Mouse (Mus musculus): ENCODE results near the gene Cxcr5. TPM values are rescaled to one million over a fixed set of nuclear protein-coding genes. Genes with fewer than 3 reads are reported as not detected.

The Cxcr5 gene
- polyA plus RNA-seq, 1 experiment from 2014 or later, result 0.06 TPM

- Histone ChIP-seq H3K9me3 (replicated peaks; ENCODE audit: control insufficient read depth, low read length) (no peaks in the 10 kb centered on the region), H3K27me3 (ENCODE audit: control insufficient read depth, insufficient read depth, low read length) (no peaks in the 10 kb centered on the region), H3K4me1 (ENCODE audit: control insufficient read depth, insufficient read depth, low read length) (0 out of 2 replicates have a peak, but pooled peaks cover 2% of the 10 kb centered on the region), H3K27ac (ENCODE audit: low read depth, low read length) (no peak overlapping the region), H3K4me2 (no peak overlapping the region), H3K4me3 (ENCODE audit: low read depth, low read length) (no peak overlapping the region), H3K9ac (ENCODE audit: low read depth, low read length) (no peak overlapping the region), H3K36me3 (ENCODE audit: control insufficient read depth, insufficient read depth, low read length) (no peaks in the 10 kb centered on the region)
- no peak for ATAC-seq (replicated peaks; ENCODE audit: insufficient number of reproducible peaks, low FRiP score, low TSS enrichment)
- 78% methylated on average over 10 of the region's 10 CpGs for WGBS (ENCODE audit: insufficient replicate concordance)
Measured at GRCm38 (mm10) chr9:44521927-44522326, 39.8 kb downstream of the Cxcr5 start.

DNA sequence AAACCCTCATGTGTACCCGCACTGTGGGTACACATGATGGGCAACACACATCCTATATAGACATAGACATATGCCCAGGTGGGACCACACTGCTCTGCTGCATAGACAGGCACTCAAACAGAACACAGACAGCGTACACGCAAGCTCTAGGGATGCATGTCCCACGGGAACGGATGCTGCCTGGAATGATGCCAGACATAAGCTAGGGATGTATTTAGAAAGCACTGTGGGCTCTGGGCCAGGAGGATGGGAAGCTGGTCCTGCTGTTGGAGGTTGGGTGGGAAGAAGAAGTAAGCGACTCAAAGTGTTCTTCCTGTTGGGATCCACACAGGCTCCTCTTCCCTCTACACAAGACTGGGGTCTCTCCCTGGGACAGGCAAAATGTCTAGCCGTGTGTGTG is 43.6 kb downstream of the Cxcr5 start:
- ATAC-seq (replicated peaks; ENCODE audit: insufficient number of reproducible peaks, low FRiP score, low TSS enrichment), result no peak
- Histone ChIP-seq H3K9ac (ENCODE audit: low read depth, low read length) (no peak overlapping the region), H3K4me3 (ENCODE audit: low read depth, low read length) (no peak overlapping the region), H3K27ac (ENCODE audit: low read depth, low read length) (no peak overlapping the region), H3K4me1 (ENCODE audit: control insufficient read depth, insufficient read depth, low read length) (0 out of 2 replicates have a peak, but pooled peaks cover 2% of the 10 kb centered on the region), H3K36me3 (ENCODE audit: control insufficient read depth, insufficient read depth, low read length) (no peaks in the 10 kb centered on the region), H3K4me2 (no peak overlapping the region), H3K9me3 (replicated peaks; ENCODE audit: control insufficient read depth, low read length) (no peaks in the 10 kb centered on the region), H3K27me3 (ENCODE audit: control insufficient read depth, insufficient read depth, low read length) (no peaks in the 10 kb centered on the region)
- WGBS (ENCODE audit: insufficient replicate concordance), result 77% methylated on average over 7 of the region's 7 CpGs

DNA sequence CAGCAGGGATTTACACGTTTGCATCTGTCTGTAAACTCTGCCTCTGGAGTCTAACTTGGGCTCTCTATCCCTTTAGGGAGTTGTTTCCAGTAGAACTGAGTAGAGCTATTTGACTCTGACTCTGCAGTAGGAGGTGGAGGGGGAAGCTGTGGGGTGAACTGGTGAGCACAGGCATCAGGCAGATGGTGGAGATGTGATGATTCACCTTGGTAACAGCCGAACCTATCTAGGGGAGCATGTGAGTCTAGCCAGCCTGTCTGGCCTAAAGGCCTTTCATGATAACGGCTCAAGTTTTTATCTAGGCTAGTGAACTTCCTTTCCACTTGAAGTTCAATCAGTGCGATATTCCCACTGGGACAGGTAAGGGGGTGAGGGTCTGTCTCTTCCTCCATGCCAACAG is 44.3 kb downstream of the Cxcr5 start:
- no peak for ATAC-seq (replicated peaks; ENCODE audit: insufficient number of reproducible peaks, low FRiP score, low TSS enrichment)
- no peaks in the 10 kb centered on the region for H3K36me3 ChIP-seq (ENCODE audit: control insufficient read depth, insufficient read depth, low read length)
- H3K4me3 ChIP-seq (ENCODE audit: low read depth, low read length), result no peak overlapping the region
- H3K27ac ChIP-seq (ENCODE audit: low read depth, low read length), result no peak overlapping the region
- no peak overlapping the region for H3K9ac ChIP-seq (ENCODE audit: low read depth, low read length)
- 47% methylated on average over 4 of the region's 4 CpGs for WGBS (ENCODE audit: insufficient replicate concordance)
- no peaks in the 10 kb centered on the region for H3K27me3 ChIP-seq (ENCODE audit: control insufficient read depth, insufficient read depth, low read length)
- H3K4me2 ChIP-seq, result no peak overlapping the region
- no peaks in the 10 kb centered on the region for H3K9me3 ChIP-seq (replicated peaks; ENCODE audit: control insufficient read depth, low read length)
- H3K4me1 ChIP-seq (ENCODE audit: control insufficient read depth, insufficient read depth, low read length), result 0 out of 2 replicates have a peak, but pooled peaks cover 2% of the 10 kb centered on the region

GRCm38 (mm10) chr9:44515891-44516290 is 45.8 kb downstream of the Cxcr5 start:
- H3K9ac ChIP-seq (ENCODE audit: low read depth, low read length), result no peak overlapping the region
- 0 out of 2 replicates have a peak, but pooled peaks cover 10% of the 10 kb centered on the region for H3K4me1 ChIP-seq (ENCODE audit: control insufficient read depth, insufficient read depth, low read length)
- H3K36me3 ChIP-seq (ENCODE audit: control insufficient read depth, insufficient read depth, low read length), result no peaks in the 10 kb centered on the region
- no peaks in the 10 kb centered on the region for H3K9me3 ChIP-seq (replicated peaks; ENCODE audit: control insufficient read depth, low read length)
- H3K27me3 ChIP-seq (ENCODE audit: control insufficient read depth, insufficient read depth, low read length), result no peaks in the 10 kb centered on the region
- 83% methylated on average over 5 of the region's 5 CpGs for WGBS (ENCODE audit: insufficient replicate concordance)
- H3K4me2 ChIP-seq, result no peak overlapping the region
- no peak for ATAC-seq (replicated peaks; ENCODE audit: insufficient number of reproducible peaks, low FRiP score, low TSS enrichment)
- no peak overlapping the region for H3K27ac ChIP-seq (ENCODE audit: low read depth, low read length)
- H3K4me3 ChIP-seq (ENCODE audit: low read depth, low read length), result no peak overlapping the region

- ATAC-seq (replicated peaks; ENCODE audit: insufficient number of reproducible peaks, low FRiP score, low TSS enrichment), result peak; percentile 33; the same call in 1 of the 2 replicates
- Histone ChIP-seq H3K4me2 (no peak overlapping the region), H3K9ac (ENCODE audit: low read depth, low read length) (no peak overlapping the region), H3K27ac (ENCODE audit: low read depth, low read length) (no peak overlapping the region), H3K4me3 (ENCODE audit: low read depth, low read length) (no peak overlapping the region), H3K36me3 (ENCODE audit: control insufficient read depth, insufficient read depth, low read length) (no peaks in the 10 kb centered on the region), H3K27me3 (ENCODE audit: control insufficient read depth, insufficient read depth, low read length) (no peaks in the 10 kb centered on the region), H3K4me1 (ENCODE audit: control insufficient read depth, insufficient read depth, low read length) (peaks cover 15% of the 10 kb centered on the region), H3K9me3 (replicated peaks; ENCODE audit: control insufficient read depth, low read length) (no peaks in the 10 kb centered on the region)
- 51% methylated on average over 12 of the region's 12 CpGs for WGBS (ENCODE audit: insufficient replicate concordance)
Measured at GRCm38 (mm10) chr9:44515131-44515751, 46.4 kb downstream of the Cxcr5 start.

- ATAC-seq (replicated peaks; ENCODE audit: insufficient number of reproducible peaks, low FRiP score, low TSS enrichment), result no peak
- WGBS (ENCODE audit: insufficient replicate concordance), result 75% methylated on average over 5 of the region's 5 CpGs
- no peaks in the 10 kb centered on the region for H3K9me3 ChIP-seq (replicated peaks; ENCODE audit: control insufficient read depth, low read length)
- H3K4me2 ChIP-seq, result no peak overlapping the region
- no peak overlapping the region for H3K9ac ChIP-seq (ENCODE audit: low read depth, low read length)
- no peaks in the 10 kb centered on the region for H3K27me3 ChIP-seq (ENCODE audit: control insufficient read depth, insufficient read depth, low read length)
- peaks cover 26% of the 10 kb centered on the region for H3K4me1 ChIP-seq (ENCODE audit: control insufficient read depth, insufficient read depth, low read length)
- H3K27ac ChIP-seq (ENCODE audit: low read depth, low read length), result no peak overlapping the region
- H3K36me3 ChIP-seq (ENCODE audit: control insufficient read depth, insufficient read depth, low read length), result no peaks in the 10 kb centered on the region; the same call in 1 of the 2 replicates
- no peak overlapping the region for H3K4me3 ChIP-seq (ENCODE audit: low read depth, low read length)
Measured at GRCm38 (mm10) chr9:44514147-44514546, 47.5 kb downstream of the Cxcr5 start.

GRCm38 (mm10) chr9:44513610-44514009 is 48.1 kb downstream of the Cxcr5 start:
- Histone ChIP-seq H3K9ac (ENCODE audit: low read depth, low read length) (no peak overlapping the region), H3K9me3 (replicated peaks; ENCODE audit: control insufficient read depth, low read length) (no peaks in the 10 kb centered on the region), H3K36me3 (ENCODE audit: control insufficient read depth, insufficient read depth, low read length) (peaks cover 1% of the 10 kb centered on the region; the same call in 1 of the 2 replicates), H3K4me2 (no peak overlapping the region), H3K4me1 (ENCODE audit: control insufficient read depth, insufficient read depth, low read length) (peaks cover 30% of the 10 kb centered on the region), H3K4me3 (ENCODE audit: low read depth, low read length) (no peak overlapping the region), H3K27me3 (ENCODE audit: control insufficient read depth, insufficient read depth, low read length) (no peaks in the 10 kb centered on the region), H3K27ac (ENCODE audit: low read depth, low read length) (no peak overlapping the region)
- ATAC-seq (replicated peaks; ENCODE audit: insufficient number of reproducible peaks, low FRiP score, low TSS enrichment), result no peak
- 57% methylated on average over 20 of the region's 20 CpGs for WGBS (ENCODE audit: insufficient replicate concordance)

DNA sequence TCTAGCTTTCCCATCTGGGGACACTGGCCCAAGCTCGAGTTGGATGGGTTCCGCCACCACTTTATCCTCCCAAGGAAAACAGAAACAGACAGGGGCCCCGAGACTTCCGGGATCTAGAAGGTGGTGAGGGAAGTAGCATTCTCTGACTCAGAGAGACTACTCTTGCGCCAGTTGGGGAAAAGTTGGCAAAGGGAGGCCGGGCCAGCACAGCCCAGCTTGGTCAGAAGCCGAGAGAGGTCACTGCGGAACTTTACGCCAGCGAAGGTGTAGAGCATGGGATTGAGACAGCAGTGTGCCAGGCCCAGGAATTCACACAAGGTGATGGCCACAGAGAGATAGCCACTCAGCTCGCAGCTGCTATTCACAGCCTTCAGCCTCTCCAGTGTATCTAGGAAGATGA is 48.6 kb downstream of the Cxcr5 start:
- no peaks in the 10 kb centered on the region for H3K9me3 ChIP-seq (replicated peaks; ENCODE audit: control insufficient read depth, low read length)
- H3K4me2 ChIP-seq, result no peak overlapping the region
- H3K36me3 ChIP-seq (ENCODE audit: control insufficient read depth, insufficient read depth, low read length), result peaks cover 3% of the 10 kb centered on the region; the same call in 1 of the 2 replicates
- peaks cover 30% of the 10 kb centered on the region for H3K4me1 ChIP-seq (ENCODE audit: control insufficient read depth, insufficient read depth, low read length)
- no peaks in the 10 kb centered on the region for H3K27me3 ChIP-seq (ENCODE audit: control insufficient read depth, insufficient read depth, low read length)
- 79% methylated on average over 11 of the region's 11 CpGs for WGBS (ENCODE audit: insufficient replicate concordance)
- no peak overlapping the region for H3K27ac ChIP-seq (ENCODE audit: low read depth, low read length)
- no peak overlapping the region for H3K9ac ChIP-seq (ENCODE audit: low read depth, low read length)
- no peak overlapping the region for H3K4me3 ChIP-seq (ENCODE audit: low read depth, low read length)
- no peak for ATAC-seq (replicated peaks; ENCODE audit: insufficient number of reproducible peaks, low FRiP score, low TSS enrichment)

DNA sequence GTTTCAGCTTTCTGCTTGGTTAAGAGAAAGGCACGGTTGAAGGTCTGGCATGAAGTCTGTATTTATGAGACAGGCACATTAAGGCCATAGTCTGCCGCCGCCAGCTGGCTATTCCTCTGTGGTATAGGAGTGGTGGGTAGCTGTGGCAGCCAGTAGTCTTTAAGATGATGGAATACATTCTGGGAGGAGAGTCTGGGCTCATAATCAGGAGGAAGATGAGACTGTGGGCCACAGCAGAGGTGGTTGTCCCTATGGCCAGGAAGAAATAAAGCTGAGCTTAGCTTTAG is 49.0 kb downstream of the Cxcr5 start:
- 90% methylated on average over 3 of the region's 3 CpGs for WGBS (ENCODE audit: insufficient replicate concordance)
- no peak for ATAC-seq (replicated peaks; ENCODE audit: insufficient number of reproducible peaks, low FRiP score, low TSS enrichment)
- Histone ChIP-seq H3K4me1 (ENCODE audit: control insufficient read depth, insufficient read depth, low read length) (peaks cover 30% of the 10 kb centered on the region), H3K4me2 (no peak overlapping the region), H3K27ac (ENCODE audit: low read depth, low read length) (no peak overlapping the region), H3K36me3 (ENCODE audit: control insufficient read depth, insufficient read depth, low read length) (peaks cover 5% of the 10 kb centered on the region), H3K4me3 (ENCODE audit: low read depth, low read length) (no peak overlapping the region), H3K9ac (ENCODE audit: low read depth, low read length) (no peak overlapping the region), H3K9me3 (replicated peaks; ENCODE audit: control insufficient read depth, low read length) (no peaks in the 10 kb centered on the region), H3K27me3 (ENCODE audit: control insufficient read depth, insufficient read depth, low read length) (no peaks in the 10 kb centered on the region)

Data from heart, embryonic 11.5 days (tissue).